ENCODE assay signal across 16 mouse cellular contexts in the genomic region with DNA sequence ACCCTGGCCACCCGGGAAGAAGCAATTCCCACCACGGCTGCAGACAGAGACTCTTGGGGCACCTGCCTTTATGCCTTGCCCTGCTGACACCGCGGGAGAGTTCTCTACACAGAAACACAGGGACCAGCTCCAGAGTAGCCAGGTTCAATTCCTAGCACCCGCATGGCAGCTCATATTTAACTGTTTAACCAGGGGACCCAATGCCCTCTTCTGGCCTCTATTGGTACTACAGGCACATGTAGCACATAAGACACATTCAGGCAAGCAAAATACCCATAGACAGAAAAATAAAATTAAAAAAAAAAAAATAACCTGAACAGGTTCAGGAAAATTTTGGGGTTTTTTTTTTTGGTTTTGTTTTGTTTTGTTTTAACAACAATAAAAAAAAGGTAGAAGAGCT. TPM values are rescaled to one million over a fixed set of nuclear protein-coding genes. Genes with fewer than 3 reads are reported as not detected.
DNase-seq lines count a peak whose midpoint lies in the region; ATAC-seq and TF ChIP-seq lines count a peak whose summit lies in the region.
"Had no signal": no experiment of that assay in that cellular context is flagged by ENCODE, and none has a peak within 500 bp of the region (broad histone marks: within the 10 kb centered on the region; RNA-seq: fewer than 3 reads in every experiment).

No protein-coding gene starts in this region.

- H3K9ac ChIP-seq in CH12.LX (ENCODE audit: insufficient read depth, low read depth): no peak overlapping the region
- H3K9ac ChIP-seq: limb, embryonic 12.5 days had no signal

- no peak for TF ChIP-seq POLR2A in CH12.LX (IDR thresholded peaks at IDR 0.05; ENCODE audit: low read depth, low read length)

- TF ChIP-seq RAD21 in CH12.LX (IDR thresholded peaks at IDR 0.05; ENCODE audit: low read depth, low read length): no peak; the same call in none of the 2 replicates

- no peak overlapping the region for H3K4me2 ChIP-seq in CH12.LX (ENCODE audit: insufficient read depth, low read depth, poor library complexity, severe bottlenecking)
- H3K4me2 ChIP-seq: limb, embryonic 12.5 days had no signal

- peak; percentile 35 for TF ChIP-seq CTCF in left cerebral cortex, adult 2 months (IDR thresholded peaks at IDR 0.05)
- peak in 1 of 2 experiments; percentile 43; a peak in 3 of 4 replicates for TF ChIP-seq CTCF in CH12.LX (conservative IDR thresholded peaks at IDR 0.05 in 1 of 2, IDR thresholded peaks at IDR 0.05 in 1 of 2; ENCODE audit: low read depth in 2 of 2, low read length in 2 of 2)

- H3K27ac ChIP-seq in left cerebral cortex, adult 2 months: no peak overlapping the region
- no peak overlapping the region for H3K27ac ChIP-seq in CH12.LX (ENCODE audit: insufficient read depth, low read depth)
- H3K27ac ChIP-seq: heart, embryonic 10.5 days; limb, embryonic 12.5 days; macrophage had no signal

- H3K9me3 ChIP-seq in CH12.LX (replicated peaks; ENCODE audit: low read length): peaks cover 8% of the 10 kb centered on the region
- H3K9me3 ChIP-seq: heart, embryonic 10.5 days had no signal

- H3K79me2 ChIP-seq in CH12.LX (replicated peaks; ENCODE audit: control insufficient read depth, extremely low read depth, insufficient read depth, poor library complexity, severe bottlenecking): no peaks in the 10 kb centered on the region

- H3K27me3 ChIP-seq in CH12.LX (replicated peaks): no peaks in the 10 kb centered on the region
- H3K27me3 ChIP-seq: limb, embryonic 12.5 days had no signal

- dilution Hi-C loops in CH12.LX (cut with MboI; ENCODE audit: extremely low pct_ligation_motif_present, extremely low pct_unique_long_range_greater_than_20kb, low sequenced_read_pairs): no loop called here

- no peak for ATAC-seq in CD4-positive, CD25-positive, alpha-beta regulatory T cell, adult 4 months
- ATAC-seq in activated CD4-positive, CD25-positive, alpha-beta regulatory T cell, adult 4 months: no peak

- H3K36me3 ChIP-seq in CH12.LX (replicated peaks in 1 of 2; ENCODE audit: control insufficient read depth in 1 of 2, insufficient read depth in 1 of 2, low read length in 1 of 2): peaks cover 0 to 3% of the 10 kb centered on the region in 2 experiments

- H3K4me3 ChIP-seq in left cerebral cortex, adult 2 months: no peak overlapping the region
- no peak overlapping the region for H3K4me3 ChIP-seq in CH12.LX (replicated peaks in 1 of 3; ENCODE audit: low read depth in 2 of 3, low read length in 2 of 3, poor library complexity in 1 of 3)
- H3K4me3 ChIP-seq: heart, embryonic 10.5 days; limb, embryonic 12.5 days had no signal

- in situ Hi-C loops in CH12.LX (cut with MboI; ENCODE audit: low pct_ligation_motif_present, low pct_unique_long_range_greater_than_20kb, low sequenced_read_pairs): no loop called here

- no peak for TF ChIP-seq EP300 in CH12.LX (IDR thresholded peaks at IDR 0.05; ENCODE audit: low read length)

- peak; percentile 36 for DNase-seq in CD4-positive, CD25-positive, alpha-beta regulatory T cell, adult 2 months (ENCODE audit: low read depth, low spot score)
- no peak for DNase-seq in left cerebral cortex, adult 2 months (ENCODE audit: extremely low spot score in 1 of 2, low spot score in 2 of 2)
- no peak for DNase-seq in left cerebral cortex, postnatal 10 days (ENCODE audit: extremely low spot score in 1 of 2, low spot score in 2 of 2)
- peak; percentile 40 for DNase-seq in CH12.LX (ENCODE audit: extremely low read depth)
- DNase-seq in c-Kit-positive CD71-positive TER-119-negative erythroid progenitor cells, embryonic 14.5 days (ENCODE audit: low read depth): peak; percentile 22
- DNase-seq in retina, embryonic 14.5 days (ENCODE audit: low spot score): no peak
- DNase-seq: right cerebral cortex, postnatal 4 days had no signal

- intact Hi-C loops in left cerebral cortex, adult 2 months (cut with DNase I): no loop called here
- intact Hi-C loops in left cerebral cortex, postnatal 10 days (cut with DNase I): no loop called here

- peaks cover 0 to 4% of the 10 kb centered on the region in 2 experiments; a peak in 1 of 4 replicates for H3K4me1 ChIP-seq in CH12.LX (ENCODE audit: control insufficient read depth in 1 of 2, insufficient read depth in 2 of 2)

TF ChIP-seq in CH12.LX, 34 proteins besides CTCF, POLR2A, EP300 and RAD21:
- TF ChIP-seq USF2 (conservative IDR thresholded peaks at IDR 0.05; ENCODE audit: low read depth, low read length) (no peak), SMC3 (IDR thresholded peaks at IDR 0.05; ENCODE audit: low read depth, low read length) (peak; percentile 20; the same call in 1 of the 2 replicates), NELFE (IDR thresholded peaks at IDR 0.05; ENCODE audit: low read depth, low read length) (no peak), RCOR1 (conservative IDR thresholded peaks at IDR 0.05; ENCODE audit: low read depth, low read length) (no peak), ZMIZ1 (IDR thresholded peaks at IDR 0.05; ENCODE audit: low read depth, low read length) (no peak)

RNA-seq across cellular contexts. Expression of a gene that starts 27.2 kb away (rescaled TPM):
- not detected for polyA plus RNA-seq in CD4-positive, CD25-positive, alpha-beta regulatory T cell, adult 4 months (2017; shearing (Covaris generic))
- total RNA-seq in left cerebral cortex, adult 2 months (2021): 1 to 10 TPM; 8.1 to 8.3 TPM
- total RNA-seq in left cerebral cortex, postnatal 10 days (2021): 10 to 100 TPM; 17.6 to 18.8 TPM
- total RNA-seq in CH12.LX (2012; rRNA removed) (1.5 and 1.9 TPM in 2 replicates), CH12.LX (2014; rRNA removed) (0.93 and 1.5 TPM in 2 replicates)
- polyA plus RNA-seq in CH12.LX (2012; ENCODE audit: insufficient read length, low read depth): 2.0 and 2.2 TPM in 2 replicates
- polyA plus RNA-seq in activated CD4-positive, CD25-positive, alpha-beta regulatory T cell, adult 4 months (2017; shearing (Covaris generic)): not detected

RNA-seq across cellular contexts. Expression of a gene that starts 58.5 kb away (rescaled TPM):
- 10 to 100 TPM in 1 of 2 experiments, 1 to 10 TPM in 1; 6.8 to 14.3 TPM for polyA plus RNA-seq in CD4-positive, CD25-positive, alpha-beta regulatory T cell, adult 4 months (2017; shearing (Covaris generic))
- not detected for total RNA-seq in left cerebral cortex, adult 2 months (2021)
- total RNA-seq in left cerebral cortex, postnatal 10 days (2021): not detected
- total RNA-seq in CH12.LX (2012; rRNA removed) (0.67 and 0.93 TPM in 2 replicates), CH12.LX (2014; rRNA removed) (0.32 and 0.39 TPM in 2 replicates)
- polyA plus RNA-seq in CH12.LX (2012; ENCODE audit: insufficient read length, low read depth): 0.38 and 0.43 TPM in 2 replicates
- 1 to 10 TPM; 5.1 to 6.7 TPM for polyA plus RNA-seq in activated CD4-positive, CD25-positive, alpha-beta regulatory T cell, adult 4 months (2017; shearing (Covaris generic))
- total RNA-seq: layer of hippocampus, postnatal 14 days had no signal
- polyA plus RNA-seq: cortical plate, adult 2 months; heart, embryonic 10.5 days; kidney, embryonic 14.5 days; limb, embryonic 12.5 days; macrophage; stomach, embryonic 16.5 days had no signal

Comparison
In these comparisons a context has a peak if more than half of its experiments do, and no peak if none do; other contexts are left out.
1. DNase-seq: peak in CD4-positive, CD25-positive, alpha-beta regulatory T cell, adult 2 months (single experiment), CH12.LX (single experiment) and c-Kit-positive CD71-positive TER-119-negative erythroid progenitor cells, embryonic 14.5 days (single experiment); none in left cerebral cortex, adult 2 months (0 of 2), left cerebral cortex, postnatal 10 days (0 of 2) and retina, embryonic 14.5 days (single experiment).